Mouse (Mus musculus): ENCODE data around the gene Gna11.
A peak's percentile ranks its signal among the peaks of the same experiment; 100 is the strongest.

Gna11 gene

GRCm38 (mm10) chr10:81542727-81543460 lies 2.1 kb downstream of the Gna11 start:
- DNase-seq, result no peak

GRCm38 (mm10) chr10:81541803-81542202 lies 3.2 kb downstream of the Gna11 start:
- DNase-seq, result no peak

- DNase-seq, result no peak
Measured at GRCm38 (mm10) chr10:81541363-81541762, 3.6 kb downstream of the Gna11 start.

DNA sequence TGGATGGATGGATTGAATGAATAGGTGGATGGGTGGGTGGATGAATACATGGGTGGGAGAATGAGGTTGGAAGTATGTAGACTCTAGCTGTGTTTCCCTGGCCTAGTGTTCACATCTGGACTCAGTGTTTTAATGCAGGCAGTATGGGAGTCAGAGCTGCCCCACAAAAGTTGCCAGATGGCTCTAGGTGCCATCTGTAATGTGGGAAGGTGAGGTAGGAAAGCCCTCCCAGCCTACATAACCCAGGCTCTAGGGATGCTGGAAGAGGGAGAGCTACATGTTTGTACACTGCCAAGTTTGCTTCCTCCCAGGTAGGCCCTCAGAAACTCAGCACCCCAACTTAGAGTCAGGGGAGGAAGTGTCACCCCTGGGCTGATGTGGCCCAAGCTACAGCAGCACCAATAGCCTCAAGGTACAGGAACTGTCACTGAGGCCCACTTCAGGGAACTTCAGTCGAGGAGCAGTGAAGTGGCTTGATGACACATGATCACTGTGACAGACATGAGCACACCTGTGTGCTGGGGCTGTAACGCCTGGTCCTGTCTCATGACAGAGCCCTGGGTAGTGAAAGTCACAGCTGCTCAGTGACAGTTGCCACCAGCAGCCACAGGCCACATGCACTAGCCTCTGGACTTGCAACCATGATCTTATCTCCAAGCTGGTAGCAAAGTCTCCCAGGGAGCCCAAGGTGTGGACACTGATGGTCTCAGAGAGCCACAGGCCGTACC lies 6.5 kb downstream of the Gna11 start:
- no peak for DNase-seq

DNA sequence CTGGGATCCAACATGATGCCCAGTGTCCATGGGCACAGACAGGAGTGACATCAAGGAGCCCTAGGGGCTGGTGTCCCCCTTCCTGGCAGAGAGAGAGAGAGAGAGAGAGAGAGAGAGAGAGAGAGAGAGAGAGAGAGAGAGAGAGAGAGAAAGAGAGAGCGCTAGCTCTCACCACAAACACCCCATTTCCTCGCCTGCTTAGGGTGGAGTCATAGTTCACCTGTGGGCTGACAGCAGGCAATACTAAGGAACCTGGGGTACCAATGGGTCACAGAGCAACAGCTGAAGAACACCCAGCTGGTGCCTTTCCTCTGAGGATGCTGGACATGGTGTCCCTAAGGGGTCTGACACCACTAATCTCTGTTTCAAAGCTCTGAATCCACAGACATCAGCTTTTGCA lies 7.6 kb downstream of the Gna11 start:
- DNase-seq, result no peak

DNA sequence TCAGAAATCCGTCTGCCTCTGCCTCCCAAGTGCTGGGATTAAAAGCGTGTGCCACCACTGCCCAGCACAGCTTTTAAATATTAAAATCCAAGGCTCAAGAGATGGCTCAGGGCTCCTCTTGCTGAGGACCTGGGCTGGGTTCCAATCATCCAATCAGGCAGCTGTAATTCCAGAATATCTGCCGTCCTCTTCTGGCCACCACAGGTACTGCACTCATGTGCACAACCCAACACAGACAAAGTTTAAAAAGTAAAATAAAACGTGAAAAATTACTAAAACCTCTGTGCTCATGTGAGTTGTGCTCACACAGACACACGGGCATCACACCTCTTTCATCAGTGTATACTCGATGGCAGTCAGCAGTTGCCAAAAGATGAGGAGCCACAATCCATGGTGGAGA lies 8.3 kb downstream of the Gna11 start:
- DNase-seq, result peak; percentile 63 to 78

DNA sequence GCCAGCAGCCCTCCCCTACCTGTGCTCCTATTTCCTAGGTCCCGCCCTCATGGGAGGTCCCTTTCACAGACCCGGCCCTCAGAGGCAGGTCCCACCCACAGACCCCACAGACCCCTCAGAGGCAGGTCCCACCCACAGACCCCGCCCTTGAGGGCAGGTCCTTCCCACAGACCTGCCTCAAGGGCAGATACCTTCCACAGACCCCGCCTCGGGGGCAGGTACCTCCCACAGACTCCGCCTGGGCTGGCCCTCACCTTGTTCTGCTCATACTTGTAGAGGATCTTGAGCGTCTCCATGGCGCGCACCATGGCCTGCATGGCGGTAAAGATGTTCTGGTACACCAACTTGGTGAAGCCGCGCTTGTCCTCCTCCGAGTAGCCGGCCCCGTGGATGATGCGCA lies 10.2 kb downstream of the Gna11 start:
- no peak for DNase-seq

GRCm38 (mm10) chr10:81526779-81527178 lies 18.2 kb downstream of the Gna11 start:
- peak; percentile 80 to 85 for DNase-seq

- no peak for DNase-seq
Measured at GRCm38 (mm10) chr10:81525017-81525694, 19.8 kb downstream of the Gna11 start.

GRCm38 (mm10) chr10:81524051-81524605 lies 20.9 kb downstream of the Gna11 start, which contains the start of gene Gna15:
Gene Gna15 (minus strand): TSS chr10:81524225.
- DNase-seq, result no peak

DNA sequence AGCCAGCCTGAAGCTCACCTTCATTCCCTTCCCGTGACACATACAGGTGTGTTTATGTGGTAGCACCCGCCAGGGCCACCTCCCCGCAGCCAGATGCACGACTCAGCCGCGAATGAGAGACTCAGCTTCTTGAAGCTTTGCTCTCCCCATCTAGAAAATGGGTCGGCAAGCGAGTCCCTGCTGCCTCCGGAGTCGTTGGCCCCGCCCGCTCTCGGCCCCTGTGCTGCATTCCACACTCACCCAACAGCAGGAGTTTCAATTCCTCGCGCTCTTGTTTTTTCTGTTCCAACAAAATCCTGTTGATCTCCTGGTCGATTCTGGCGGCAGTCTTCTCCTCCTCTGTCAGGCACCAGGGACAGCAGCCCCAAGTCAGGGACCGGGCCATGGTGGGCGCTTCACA lies 21.4 kb downstream of the Gna11 start:
- no peak for DNase-seq

GRCm38 (mm10) chr10:81523142-81523541 lies 21.8 kb downstream of the Gna11 start:
- DNase-seq, result no peak

- no peak for DNase-seq
Measured at GRCm38 (mm10) chr10:81519978-81520365, 25.0 kb downstream of the Gna11 start.

GRCm38 (mm10) chr10:81519227-81519977 lies 25.6 kb downstream of the Gna11 start:
- no peak for DNase-seq

- DNase-seq, result peak; percentile 84 to 89
Measured at GRCm38 (mm10) chr10:81518546-81518945, 26.4 kb downstream of the Gna11 start.

DNA sequence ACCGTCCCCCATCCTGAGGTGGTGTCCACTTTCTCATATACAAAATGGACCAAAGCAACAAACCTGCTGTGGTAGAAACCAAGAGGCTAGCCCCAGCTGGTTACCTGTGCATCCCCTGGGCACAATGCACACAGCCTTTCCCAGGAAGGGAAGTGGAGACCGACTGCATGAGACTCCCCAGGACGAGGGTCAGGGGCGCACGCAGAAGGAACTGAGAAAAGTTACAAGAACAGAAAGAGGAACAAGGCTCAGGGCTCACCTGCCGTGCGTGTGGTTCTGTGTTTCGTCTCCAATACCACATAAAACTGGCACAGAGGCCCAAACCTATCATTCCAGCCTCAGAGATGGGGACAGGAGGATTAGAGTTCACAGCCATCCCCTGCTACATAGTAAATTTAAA lies 27.8 kb downstream of the Gna11 start:
- no peak for DNase-seq

DNA sequence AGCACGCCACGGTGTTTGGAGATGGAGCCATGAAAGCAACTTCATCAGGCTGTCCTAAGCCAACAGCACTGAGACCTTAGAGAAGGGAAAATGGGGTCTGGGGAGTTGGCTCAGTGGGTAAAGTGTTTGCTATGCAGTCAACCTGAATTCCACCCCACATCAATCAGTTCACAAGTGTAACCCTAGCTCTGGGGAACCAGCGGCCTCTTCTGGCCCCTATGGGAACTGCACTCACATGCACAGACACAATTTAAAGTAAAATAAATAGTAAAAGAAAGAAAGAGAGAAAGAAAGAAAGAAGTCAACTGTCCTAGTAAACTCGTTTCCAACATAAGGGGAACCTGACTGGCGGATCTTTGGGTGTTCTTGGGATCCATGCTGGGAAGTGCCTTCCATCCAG lies 31.2 kb downstream of the Gna11 start:
- no peak for DNase-seq

- no peak for DNase-seq
Measured at GRCm38 (mm10) chr10:81510246-81510810, 34.7 kb downstream of the Gna11 start.

DNA sequence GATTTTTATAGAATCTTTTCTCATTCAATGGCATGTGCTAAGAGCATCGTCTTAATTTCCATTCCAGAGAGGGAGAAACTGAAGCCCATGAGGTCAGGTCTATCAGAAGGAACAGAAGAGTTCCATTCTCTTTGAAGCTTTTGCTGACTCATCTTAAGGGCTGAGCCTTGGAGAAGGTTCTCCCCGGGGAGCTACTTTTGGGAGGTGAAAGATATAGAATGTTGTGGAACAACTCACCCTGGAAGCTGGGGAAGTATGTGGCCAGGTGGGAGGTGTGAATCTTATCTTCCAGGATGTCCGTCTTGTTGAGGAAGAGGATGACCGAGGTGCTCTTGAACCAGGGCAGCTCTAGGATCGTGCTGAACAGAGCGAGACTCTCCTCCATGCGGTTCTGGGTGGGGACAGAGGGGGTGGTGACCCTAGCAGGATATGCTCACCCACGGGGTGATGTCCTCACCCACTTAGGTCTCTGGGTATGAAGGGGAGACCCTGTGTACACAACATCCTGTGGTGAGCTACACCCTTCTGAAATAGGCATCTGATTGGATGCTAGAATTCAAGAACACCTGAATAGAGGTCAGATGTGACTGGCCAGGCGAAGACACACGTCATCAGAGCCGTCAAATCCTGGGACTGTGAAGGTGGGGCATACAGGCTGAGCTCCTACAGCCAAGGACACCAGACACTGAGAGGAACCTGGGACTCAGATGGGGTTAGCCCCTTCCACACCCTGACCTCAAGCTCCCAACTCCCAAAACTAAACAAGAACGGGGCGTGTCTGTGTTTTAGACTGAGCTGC lies 37.1 kb downstream of the Gna11 start:
- DNase-seq, result no peak

GRCm38 (mm10) chr10:81507095-81507494 lies 37.9 kb downstream of the Gna11 start:
- DNase-seq, result no peak

GRCm38 (mm10) chr10:81505016-81505664 lies 39.9 kb downstream of the Gna11 start:
- no peak for DNase-seq

All from cerebellum, postnatal 10 days (tissue).